17 mouse cellular contexts compared by ENCODE assay signal in genomic region chr11:86590066-86590465, GRCm38 (mm10).
"Had no signal": no experiment of that assay in that cellular context is flagged by ENCODE, and none has a peak within 500 bp of the region (broad histone marks: within the 10 kb centered on the region; RNA-seq: fewer than 3 reads in every experiment).

No protein-coding gene starts in this region.

- ATAC-seq: liver, embryonic 12.5 days; midbrain, embryonic 13.5 days; midbrain, embryonic 16.5 days had no signal

- H3K27ac ChIP-seq: kidney, postnatal 0 days; layer of hippocampus, adult 2 months; limb, embryonic 10.5 days; limb, embryonic 13.5 days; liver, embryonic 12.5 days; liver, embryonic 15.5 days; macrophage; midbrain, embryonic 10.5 days; midbrain, embryonic 13.5 days had no signal

- H3K27me3 ChIP-seq: limb, embryonic 13.5 days; liver, embryonic 12.5 days; liver, embryonic 15.5 days; megakaryocyte, embryonic 14.5 days; midbrain, embryonic 13.5 days had no signal

- H3K9me3 ChIP-seq: limb, embryonic 10.5 days; limb, embryonic 13.5 days; liver, embryonic 12.5 days; liver, embryonic 15.5 days; megakaryocyte, embryonic 14.5 days; midbrain, embryonic 10.5 days; midbrain, embryonic 13.5 days had no signal

- H3K4me3 ChIP-seq: layer of hippocampus, adult 2 months; limb, embryonic 10.5 days; limb, embryonic 13.5 days; liver, embryonic 12.5 days; liver, embryonic 15.5 days; megakaryocyte, embryonic 14.5 days; midbrain, embryonic 10.5 days; midbrain, embryonic 13.5 days had no signal

- H3K9ac ChIP-seq: limb, embryonic 13.5 days; liver, embryonic 12.5 days; liver, embryonic 15.5 days; midbrain, embryonic 13.5 days had no signal

- H3K36me3 ChIP-seq: limb, embryonic 13.5 days; midbrain, embryonic 10.5 days had no signal

- DNase-seq: kidney, postnatal 25 days; layer of hippocampus, adult 9-11 months; liver; lung, adult 2 months; thymus, adult 18-20 months; thymus, postnatal 4 days had no signal

- H3K4me2 ChIP-seq: limb, embryonic 13.5 days; liver, embryonic 12.5 days; liver, embryonic 15.5 days; midbrain, embryonic 13.5 days had no signal
